Mouse (Mus musculus): Measurements from ENCODE around the gene Tbc1d1.

- TF ChIP-seq CHD2 (IDR thresholded peaks at IDR 0.05; ENCODE audit: low read depth, low read length) = no peak
- TF ChIP-seq ZC3H11A (IDR thresholded peaks at IDR 0.05; ENCODE audit: borderline replicate concordance, low read depth, low read length) = no peak
- TF ChIP-seq MAFK (IDR thresholded peaks at IDR 0.05; ENCODE audit: insufficient read depth, low read depth, low read length) = no peak
- no peak for TF ChIP-seq ZNF384 (IDR thresholded peaks at IDR 0.05; ENCODE audit: low read depth, low read length)
Measured at GRCm38 (mm10) chr5:64207800-64208199, 51.7 kb downstream of the Tbc1d1 start.

Data from ES-E14 (cell line).